Mouse (Mus musculus) v-Abl transformed pro-B cells (cell line): ENCODE measurements at regions not wholly inside any gene's neighbourhood (a gene's known extent, or its start where the extent isn't known, plus 50 kb on each side); places are given as distances from the start of the nearest gene placed in this dataset.
"Not testable (repeated sequence)": the region's sequence is repeated elsewhere in the genome, so short reads cannot be mapped to it uniquely, and the experiment has no call there.

Experiments
- in situ Hi-C, 2 experiments: fragments of 400-800 bp; cut with MboI; formaldehyde crosslinking; loops; one replicate each; pipeline ENCODE4 v1.15.1; 2025; ENCODE audit not compliant: unreplicated experiment in 2 of 2

GRCm38 (mm10) chr14:18511094-18511493 lies 179.4 kb upstream of the Ube2e1 start:
- in situ Hi-C loops: no loop called here

GRCm38 (mm10) chr14:18508359-18508647 lies 176.6 kb upstream of the Ube2e1 start:
- in situ Hi-C loops: no loop called here

- in situ Hi-C loops: no loop called here
Observed at GRCm38 (mm10) chr14:18507582-18508358, 176.1 kb upstream of the Ube2e1 start.

- in situ Hi-C loops: no loop called here
Observed at GRCm38 (mm10) chr14:18506168-18506567, 174.5 kb upstream of the Ube2e1 start.

GRCm38 (mm10) chr14:18500249-18500832 lies 168.7 kb upstream of the Ube2e1 start:
- in situ Hi-C loops: no loop called here

- in situ Hi-C loops: no loop called here
Observed at GRCm38 (mm10) chr14:18494048-18494447, 162.4 kb upstream of the Ube2e1 start.

GRCm38 (mm10) chr14:18486132-18486800 lies 154.6 kb upstream of the Ube2e1 start:
- in situ Hi-C loops: no loop called here

GRCm38 (mm10) chr14:18485526-18485925 lies 153.9 kb upstream of the Ube2e1 start:
- in situ Hi-C loops: no loop called here

GRCm38 (mm10) chr14:18476795-18477320 lies 145.2 kb upstream of the Ube2e1 start:
- in situ Hi-C loops: loop anchor here in 1 of 2 experiments (10.0 kb wide), 1 partner anchor 262 kb away; no protein-coding TSS in a partner anchor

GRCm38 (mm10) chr14:18468611-18469010 lies 137.0 kb upstream of the Ube2e1 start:
- in situ Hi-C loops: no loop called here

GRCm38 (mm10) chr14:18466864-18467263 lies 135.2 kb upstream of the Ube2e1 start:
- in situ Hi-C loops: not testable (repeated sequence)

- in situ Hi-C loops: not testable (repeated sequence)
Observed at GRCm38 (mm10) chr14:18464199-18464598, 132.5 kb upstream of the Ube2e1 start.

GRCm38 (mm10) chr14:18463230-18463873 lies 131.7 kb upstream of the Ube2e1 start:
- in situ Hi-C loops: no loop called here

GRCm38 (mm10) chr14:18462381-18462780 lies 130.7 kb upstream of the Ube2e1 start:
- in situ Hi-C loops: no loop called here

GRCm38 (mm10) chr14:18448666-18449065 lies 117.0 kb upstream of the Ube2e1 start:
- in situ Hi-C loops: no loop called here

- in situ Hi-C loops: no loop called here
Observed at GRCm38 (mm10) chr14:18444492-18444891, 112.8 kb upstream of the Ube2e1 start.

- in situ Hi-C loops: not testable (repeated sequence)
Observed at GRCm38 (mm10) chr14:18428968-18429367, 97.3 kb upstream of the Ube2e1 start.

- in situ Hi-C loops: no loop called here
Observed at GRCm38 (mm10) chr14:18425887-18426286, 94.2 kb upstream of the Ube2e1 start.

GRCm38 (mm10) chr14:18416839-18417238 lies 85.2 kb upstream of the Ube2e1 start:
- in situ Hi-C loops: no loop called here

GRCm38 (mm10) chr14:18416319-18416718 lies 84.7 kb upstream of the Ube2e1 start:
- in situ Hi-C loops: no loop called here

GRCm38 (mm10) chr14:18398953-18399352 lies 67.3 kb upstream of the Ube2e1 start:
- in situ Hi-C loops: no loop called here
